ENCODE assay signal across 12 mouse cellular contexts in genomic region chr5:108029968-108030367, GRCm38 (mm10). TPM values are rescaled to one million over a fixed set of nuclear protein-coding genes. Genes with fewer than 3 reads are reported as not detected.
DNase-seq lines count a peak whose midpoint lies in the region; ATAC-seq lines count a peak whose summit lies in the region.
"Had no signal": no experiment of that assay in that cellular context is flagged by ENCODE, and none has a peak within 500 bp of the region (broad histone marks: within the 10 kb centered on the region; RNA-seq: fewer than 3 reads in every experiment).

No protein-coding gene starts in this region.

- H3K4me2 ChIP-seq in kidney, embryonic 14.5 days (replicated peaks; ENCODE audit: low read depth, low read length), result no peak overlapping the region
- no peak overlapping the region for H3K4me2 ChIP-seq in liver, embryonic 12.5 days
- H3K4me2 ChIP-seq in forebrain, embryonic 12.5 days, result no peak overlapping the region
- H3K4me2 ChIP-seq: heart, embryonic 15.5 days had no signal

- 84% methylated on average over 2 of the region's 2 CpGs for WGBS in kidney, embryonic 14.5 days
- 41% methylated on average over 2 of the region's 2 CpGs for WGBS in liver, embryonic 12.5 days (ENCODE audit: insufficient replicate concordance)
- WGBS in forebrain, embryonic 12.5 days, result 83% methylated on average over 2 of the region's 2 CpGs

- no peak for ATAC-seq in kidney, embryonic 14.5 days (ENCODE audit: low FRiP score, low TSS enrichment)
- no peak for ATAC-seq in liver, embryonic 12.5 days
- no peak for ATAC-seq in forebrain, embryonic 12.5 days (ENCODE audit: low FRiP score)
- ATAC-seq in inflammation-experienced regulatory T-cells, adult 6 months, result no peak

- H3K4me1 ChIP-seq in kidney, embryonic 14.5 days (ENCODE audit: control insufficient read depth, insufficient read depth, low read length), result no peaks in the 10 kb centered on the region
- peaks cover 31% of the 10 kb centered on the region for H3K4me1 ChIP-seq in liver, embryonic 12.5 days
- no peaks in the 10 kb centered on the region for H3K4me1 ChIP-seq in forebrain, embryonic 12.5 days
- H3K4me1 ChIP-seq: heart, embryonic 15.5 days; limb, embryonic 10.5 days had no signal

- H3K9ac ChIP-seq in kidney, embryonic 14.5 days (ENCODE audit: low read depth, low read length), result no peak overlapping the region
- H3K9ac ChIP-seq in liver, embryonic 12.5 days, result no peak overlapping the region; the same call in 1 of the 2 replicates
- H3K9ac ChIP-seq in forebrain, embryonic 12.5 days, result no peak overlapping the region
- H3K9ac ChIP-seq: heart, embryonic 15.5 days had no signal

- H3K36me3 ChIP-seq in kidney, embryonic 14.5 days (ENCODE audit: control insufficient read depth, insufficient read depth, low read length), result no peaks in the 10 kb centered on the region
- H3K36me3 ChIP-seq in liver, embryonic 12.5 days, result no peaks in the 10 kb centered on the region
- no peaks in the 10 kb centered on the region for H3K36me3 ChIP-seq in forebrain, embryonic 12.5 days (replicated peaks)
- H3K36me3 ChIP-seq: heart, embryonic 15.5 days; limb, embryonic 10.5 days had no signal

- H3K27ac ChIP-seq in kidney, embryonic 14.5 days (ENCODE audit: low read depth, low read length), result no peak overlapping the region
- H3K27ac ChIP-seq in liver, embryonic 12.5 days, result peak overlapping the region; percentile 72; the same call in 1 of the 2 replicates
- no peak overlapping the region for H3K27ac ChIP-seq in forebrain, embryonic 12.5 days
- H3K27ac ChIP-seq: heart, embryonic 15.5 days; limb, embryonic 10.5 days had no signal

- no peak overlapping the region for H3K4me3 ChIP-seq in kidney, embryonic 14.5 days (ENCODE audit: low read length)
- no peak overlapping the region for H3K4me3 ChIP-seq in liver, embryonic 12.5 days
- no peak overlapping the region for H3K4me3 ChIP-seq in forebrain, embryonic 12.5 days (replicated peaks)
- H3K4me3 ChIP-seq: heart, embryonic 15.5 days; limb, embryonic 10.5 days; myocyte had no signal

- peak; percentile 35 for DNase-seq in adrenal gland, postnatal 10 days
- no peak for DNase-seq in adrenal gland, adult 8-10 months
- peak; percentile 18 to 27 for DNase-seq in kidney, postnatal 4 days
- DNase-seq in ES-CJ7 (ENCODE audit: low read depth, low spot score), result peak; percentile 51
- DNase-seq: thymus, postnatal 25 days had no signal

- H3K27me3 ChIP-seq in kidney, embryonic 14.5 days (ENCODE audit: control insufficient read depth, insufficient read depth, low read length), result no peaks in the 10 kb centered on the region
- no peaks in the 10 kb centered on the region for H3K27me3 ChIP-seq in liver, embryonic 12.5 days (replicated peaks)
- H3K27me3 ChIP-seq in forebrain, embryonic 12.5 days, result no peaks in the 10 kb centered on the region
- H3K27me3 ChIP-seq: heart, embryonic 15.5 days had no signal

- no peaks in the 10 kb centered on the region for H3K9me3 ChIP-seq in kidney, embryonic 14.5 days (ENCODE audit: control insufficient read depth, low read length)
- H3K9me3 ChIP-seq in liver, embryonic 12.5 days (replicated peaks), result no peaks in the 10 kb centered on the region
- H3K9me3 ChIP-seq in forebrain, embryonic 12.5 days, result no peaks in the 10 kb centered on the region
- H3K9me3 ChIP-seq: heart, embryonic 15.5 days; limb, embryonic 10.5 days had no signal

RNA-seq across cellular contexts. Expression of gene Mtf2, which starts 35.5 kb away (rescaled TPM):
- 10 to 100 TPM; 22.2 to 32.3 TPM for total RNA-seq in adrenal gland, postnatal 10 days (2021)
- 10 to 100 TPM; 23.7 to 40.4 (median 27.0) TPM for total RNA-seq in adrenal gland, adult 8-10 months (2022)
- 88.3 and 103 TPM in 2 replicates for polyA plus RNA-seq in kidney, embryonic 14.5 days (2014; fragmentation: Nextera tagmentation; extraction: Ambion mirVana)
- polyA plus RNA-seq in liver, embryonic 12.5 days (2016; fragmentation: Nextera tagmentation; extraction: Ambion mirVana), result 56.3 and 60.4 TPM in 2 replicates
- polyA plus RNA-seq in forebrain, embryonic 12.5 days (2016; fragmentation: Nextera tagmentation; extraction: Ambion mirVana), result 134 and 138 TPM in 2 replicates
- polyA plus RNA-seq in inflammation-experienced regulatory T-cells, adult 6 months (2017; shearing (Covaris generic)), result 10 to 100 TPM; 43.0 to 54.6 (median 53.2) TPM

RNA-seq across cellular contexts. Expression of gene Fam69a, which starts 43.1 kb away (rescaled TPM):
- 10 to 100 TPM; 18.0 to 18.5 TPM for total RNA-seq in adrenal gland, postnatal 10 days (2021)
- total RNA-seq in adrenal gland, adult 8-10 months (2022), result 1 to 10 TPM; 4.2 to 6.4 (median 5.3) TPM
- polyA plus RNA-seq in kidney, embryonic 14.5 days (2014; fragmentation: Nextera tagmentation; extraction: Ambion mirVana), result 18.3 and 22.0 TPM in 2 replicates
- 12.5 and 13.8 TPM in 2 replicates for polyA plus RNA-seq in liver, embryonic 12.5 days (2016; fragmentation: Nextera tagmentation; extraction: Ambion mirVana)
- 22.1 and 22.6 TPM in 2 replicates for polyA plus RNA-seq in forebrain, embryonic 12.5 days (2016; fragmentation: Nextera tagmentation; extraction: Ambion mirVana)
- polyA plus RNA-seq in inflammation-experienced regulatory T-cells, adult 6 months (2017; shearing (Covaris generic)), result 10 to 100 TPM; 68.5 to 100.0 (median 78.8) TPM
